Mouse (Mus musculus): ENCODE measurements around the gene Ldoc1. TPM values are rescaled to one million over a fixed set of nuclear protein-coding genes. Genes with fewer than 3 reads are reported as not detected.

Ldoc1 gene
- not detected for total RNA-seq (2023)

GRCm38 (mm10) chrX:61709302-61710033 is at the start of gene Ldoc1:
TSS of gene Ldoc1 (plus strand) at chrX:61709497.

